Mouse (Mus musculus): ENCODE measurements around the gene Ccl4. TPM values are rescaled to one million over a fixed set of nuclear protein-coding genes. Genes with fewer than 3 reads are reported as not detected.

Gene Ccl4
- 0.46 and 0.80 TPM in 2 replicates for polyA plus RNA-seq (2015; fragmentation: Nextera tagmentation; extraction: Ambion mirVana)

DNA sequence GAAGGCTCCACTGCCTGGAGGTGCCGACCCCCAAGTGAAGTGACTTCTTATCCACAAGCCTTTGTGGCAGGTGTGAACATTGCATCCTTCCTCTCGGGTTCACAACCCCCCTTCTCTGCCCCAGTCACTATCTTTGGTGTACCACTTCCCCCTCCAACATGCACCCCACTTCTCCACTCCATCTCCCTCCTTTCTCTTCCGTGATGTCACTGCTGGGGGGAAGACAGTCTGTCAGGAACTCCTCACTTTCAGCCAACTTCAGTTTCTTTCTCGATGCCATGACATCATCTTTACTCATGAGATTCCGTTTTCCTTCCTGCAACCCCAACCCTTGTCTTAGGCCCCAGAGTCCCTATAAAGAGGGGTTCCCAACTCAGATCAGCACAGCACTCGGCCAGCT is at the start of gene Ccl4:
Gene Ccl4 (plus strand): TSS at position 381 of the 400 bp plus-strand sequence.
- Histone ChIP-seq H3K27ac (ENCODE audit: low read length) (no peak within 1 kb of the TSS), H3K4me2 (ENCODE audit: low read depth, low read length) (no peak within 1 kb of the TSS), H3K9ac (ENCODE audit: low read length) (no peak within 1 kb of the TSS), H3K27me3 (ENCODE audit: control insufficient read depth, insufficient read depth, low read length) (no peaks in the 10 kb centered on the region), H3K4me1 (ENCODE audit: control insufficient read depth, insufficient read depth, low read length) (no peaks in the 10 kb centered on the region), H3K4me3 (ENCODE audit: low read length) (no peak within 1 kb of the TSS), H3K36me3 (ENCODE audit: control insufficient read depth, insufficient read depth) (no peaks in the 10 kb centered on the region), H3K9me3 (replicated peaks; ENCODE audit: control insufficient read depth, low read length) (no peaks in the 10 kb centered on the region)
- ATAC-seq (replicated peaks; ENCODE audit: extremely low read depth, insufficient read depth, low FRiP score) = no peak
- WGBS = 55% methylated on average over 6 of the region's 6 CpGs

DNA sequence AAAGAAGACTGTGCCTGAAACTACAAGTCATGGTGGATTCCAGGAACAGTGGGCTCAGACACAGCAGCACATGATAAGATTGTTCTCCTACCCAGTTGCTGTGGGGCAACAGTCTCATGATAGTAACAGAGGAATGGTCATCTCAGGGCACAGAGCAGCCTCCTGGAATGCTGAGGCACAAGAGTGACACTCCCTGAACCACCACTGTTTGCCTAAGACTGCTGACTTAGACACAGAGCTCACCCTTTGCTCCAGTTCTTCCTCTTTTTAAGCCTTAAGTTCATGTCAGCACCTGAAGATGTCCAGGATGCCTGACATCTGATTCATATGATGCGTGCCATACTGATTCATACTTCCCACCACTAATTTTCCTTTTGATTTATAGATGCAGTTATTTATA is 45.8 kb upstream of the Ccl4 start:
- 73% methylated on average over 1 of the region's 1 CpGs for WGBS

DNA sequence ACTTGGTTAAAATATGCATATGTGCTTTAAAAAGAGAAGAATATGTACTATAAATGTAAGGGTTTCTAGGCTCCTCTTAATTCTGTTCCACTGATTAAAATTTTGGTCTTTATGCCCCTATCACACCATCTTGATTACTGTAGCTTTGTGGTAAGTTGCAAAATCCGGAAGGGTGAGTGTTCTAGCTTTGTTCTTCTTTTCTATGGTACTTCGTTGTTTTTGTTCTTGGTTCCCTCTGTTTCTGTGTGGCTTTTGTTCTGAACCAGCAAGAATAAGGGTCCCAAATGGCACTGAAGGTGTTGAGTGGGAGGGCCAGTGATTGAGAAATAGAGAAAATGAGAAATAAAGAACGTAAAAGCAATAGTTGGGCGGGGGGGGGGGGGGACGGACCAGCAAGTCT is 44.1 kb upstream of the Ccl4 start:
- no peak for ATAC-seq (replicated peaks; ENCODE audit: extremely low read depth, insufficient read depth, low FRiP score)
- H3K9ac ChIP-seq (ENCODE audit: low read length) = no peak overlapping the region
- 71% methylated on average over 4 of the region's 5 CpGs for WGBS
- no peak overlapping the region for H3K4me3 ChIP-seq (ENCODE audit: low read length)
- no peaks in the 10 kb centered on the region for H3K27me3 ChIP-seq (ENCODE audit: control insufficient read depth, insufficient read depth, low read length)
- H3K27ac ChIP-seq (ENCODE audit: low read length) = no peak overlapping the region
- H3K4me1 ChIP-seq (ENCODE audit: control insufficient read depth, insufficient read depth, low read length) = no peaks in the 10 kb centered on the region
- no peaks in the 10 kb centered on the region for H3K36me3 ChIP-seq (ENCODE audit: control insufficient read depth, insufficient read depth)
- H3K9me3 ChIP-seq (replicated peaks; ENCODE audit: control insufficient read depth, low read length) = no peaks in the 10 kb centered on the region
- no peak overlapping the region for H3K4me2 ChIP-seq (ENCODE audit: low read depth, low read length)

More for the DNA sequence above, 45.8 kb upstream of the Ccl4 start:
- Histone ChIP-seq H3K9me3 (replicated peaks; ENCODE audit: control insufficient read depth, low read length) (no peaks in the 10 kb centered on the region), H3K4me2 (ENCODE audit: low read depth, low read length) (no peak overlapping the region), H3K27ac (ENCODE audit: low read length) (no peak overlapping the region), H3K36me3 (ENCODE audit: control insufficient read depth, insufficient read depth) (no peaks in the 10 kb centered on the region), H3K4me3 (ENCODE audit: low read length) (no peak overlapping the region), H3K27me3 (ENCODE audit: control insufficient read depth, insufficient read depth, low read length) (no peaks in the 10 kb centered on the region), H3K4me1 (ENCODE audit: control insufficient read depth, insufficient read depth, low read length) (no peaks in the 10 kb centered on the region), H3K9ac (ENCODE audit: low read length) (no peak overlapping the region)
- ATAC-seq (replicated peaks; ENCODE audit: extremely low read depth, insufficient read depth, low FRiP score) = no peak

DNA sequence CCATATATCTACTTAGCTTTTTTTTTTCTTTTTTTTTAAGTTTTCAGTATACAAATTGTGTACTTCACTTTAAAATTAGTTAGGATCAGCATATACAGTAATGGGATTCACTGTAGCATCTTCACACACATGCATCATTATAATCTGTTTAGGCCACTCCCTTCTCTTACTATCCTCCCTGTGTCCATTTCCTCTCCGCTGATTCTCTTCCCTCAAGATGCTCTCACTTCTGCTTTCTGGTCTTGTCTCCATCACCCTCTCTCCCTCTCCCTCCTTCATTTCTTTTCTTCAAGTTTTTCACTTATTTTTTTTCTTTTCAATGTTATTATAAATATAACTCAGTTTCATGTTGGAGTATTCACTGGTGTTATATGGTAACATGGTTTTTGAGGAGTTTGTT is 43.3 kb upstream of the Ccl4 start:
- Histone ChIP-seq H3K27me3 (ENCODE audit: control insufficient read depth, insufficient read depth, low read length) (no peaks in the 10 kb centered on the region), H3K4me1 (ENCODE audit: control insufficient read depth, insufficient read depth, low read length) (no peaks in the 10 kb centered on the region), H3K4me2 (ENCODE audit: low read depth, low read length) (no peak overlapping the region), H3K27ac (ENCODE audit: low read length) (no peak overlapping the region), H3K4me3 (ENCODE audit: low read length) (no peak overlapping the region), H3K9me3 (replicated peaks; ENCODE audit: control insufficient read depth, low read length) (no peaks in the 10 kb centered on the region), H3K36me3 (ENCODE audit: control insufficient read depth, insufficient read depth) (no peaks in the 10 kb centered on the region), H3K9ac (ENCODE audit: low read length) (no peak overlapping the region)
- ATAC-seq (replicated peaks; ENCODE audit: extremely low read depth, insufficient read depth, low FRiP score) = no peak
- WGBS = 87% methylated on average over 1 of the region's 1 CpGs

DNA sequence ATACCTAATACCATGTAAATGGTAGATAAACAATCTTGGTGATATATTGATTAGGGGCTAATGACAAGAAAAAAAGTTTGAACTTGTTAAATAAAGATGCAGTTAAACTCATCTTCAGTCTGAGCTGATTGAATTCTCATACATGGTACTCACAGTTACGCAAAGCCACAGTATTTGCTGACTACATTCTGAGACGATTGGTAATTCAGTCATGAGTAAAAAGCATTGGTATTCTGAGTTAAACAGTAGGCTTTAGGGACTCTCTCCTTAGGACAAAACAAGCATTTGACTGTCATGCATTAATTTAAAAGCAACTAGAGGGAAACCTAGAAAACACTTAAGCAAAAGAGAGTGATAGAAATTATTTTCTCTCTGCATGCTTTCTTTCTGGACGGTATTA is 38.8 kb upstream of the Ccl4 start:
- ATAC-seq (replicated peaks; ENCODE audit: extremely low read depth, insufficient read depth, low FRiP score) = no peak
- Histone ChIP-seq H3K4me2 (ENCODE audit: low read depth, low read length) (no peak overlapping the region), H3K36me3 (ENCODE audit: control insufficient read depth, insufficient read depth) (no peaks in the 10 kb centered on the region), H3K4me1 (ENCODE audit: control insufficient read depth, insufficient read depth, low read length) (no peaks in the 10 kb centered on the region), H3K4me3 (ENCODE audit: low read length) (no peak overlapping the region), H3K9me3 (replicated peaks; ENCODE audit: control insufficient read depth, low read length) (no peaks in the 10 kb centered on the region), H3K27me3 (ENCODE audit: control insufficient read depth, insufficient read depth, low read length) (no peaks in the 10 kb centered on the region), H3K9ac (ENCODE audit: low read length) (no peak overlapping the region), H3K27ac (ENCODE audit: low read length) (no peak overlapping the region)
- 84% methylated on average over 3 of the region's 3 CpGs for WGBS

DNA sequence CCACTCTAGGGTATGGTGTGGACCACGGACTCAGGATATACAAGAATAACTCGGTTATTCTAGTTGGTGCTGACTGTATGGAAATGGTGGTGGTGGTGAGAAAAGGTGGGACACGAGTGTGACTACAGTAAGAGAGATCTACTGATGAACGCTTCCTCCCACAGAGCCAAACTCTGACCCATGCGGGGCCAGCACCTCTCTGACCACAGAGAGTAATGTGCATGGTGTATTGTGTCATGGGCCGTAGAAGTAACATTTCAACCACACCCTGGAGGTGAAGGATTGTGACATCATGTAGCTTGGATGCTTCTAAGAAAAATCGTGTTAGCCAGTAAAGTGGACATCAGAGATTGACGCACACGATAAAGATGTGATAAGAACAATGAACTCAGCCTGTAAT is 33.6 kb upstream of the Ccl4 start:
- Histone ChIP-seq H3K4me1 (ENCODE audit: control insufficient read depth, insufficient read depth, low read length) (no peaks in the 10 kb centered on the region), H3K4me3 (ENCODE audit: low read length) (no peak overlapping the region), H3K4me2 (ENCODE audit: low read depth, low read length) (no peak overlapping the region), H3K36me3 (ENCODE audit: control insufficient read depth, insufficient read depth) (no peaks in the 10 kb centered on the region), H3K27ac (ENCODE audit: low read length) (no peak overlapping the region), H3K27me3 (ENCODE audit: control insufficient read depth, insufficient read depth, low read length) (no peaks in the 10 kb centered on the region), H3K9ac (ENCODE audit: low read length) (no peak overlapping the region), H3K9me3 (replicated peaks; ENCODE audit: control insufficient read depth, low read length) (no peaks in the 10 kb centered on the region)
- WGBS = 81% methylated on average over 9 of the region's 9 CpGs
- no peak for ATAC-seq (replicated peaks; ENCODE audit: extremely low read depth, insufficient read depth, low FRiP score)

DNA sequence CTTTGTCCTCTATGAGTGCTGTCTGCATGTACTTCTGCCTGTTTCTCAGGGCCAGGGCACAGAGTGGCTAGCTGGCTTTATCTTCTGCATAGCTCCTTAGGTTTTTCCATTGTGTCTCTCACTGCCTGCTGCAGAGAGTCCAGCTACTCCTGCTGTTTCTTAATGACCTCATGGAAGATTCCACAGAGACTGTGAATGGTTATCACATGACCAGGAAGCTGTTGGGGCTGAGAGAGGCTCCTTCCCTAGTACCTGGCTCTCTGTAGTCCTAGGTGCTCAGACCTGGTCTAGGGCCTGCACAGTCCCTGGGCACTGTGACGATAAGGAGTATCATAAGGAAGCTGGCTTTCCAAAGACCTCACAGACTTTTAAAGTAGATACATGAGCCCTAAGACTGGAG is 31.8 kb upstream of the Ccl4 start:
- Histone ChIP-seq H3K27me3 (ENCODE audit: control insufficient read depth, insufficient read depth, low read length) (no peaks in the 10 kb centered on the region), H3K9me3 (replicated peaks; ENCODE audit: control insufficient read depth, low read length) (no peaks in the 10 kb centered on the region), H3K27ac (ENCODE audit: low read length) (no peak overlapping the region), H3K36me3 (ENCODE audit: control insufficient read depth, insufficient read depth) (no peaks in the 10 kb centered on the region), H3K9ac (ENCODE audit: low read length) (no peak overlapping the region), H3K4me3 (ENCODE audit: low read length) (no peak overlapping the region), H3K4me1 (ENCODE audit: control insufficient read depth, insufficient read depth, low read length) (no peaks in the 10 kb centered on the region), H3K4me2 (ENCODE audit: low read depth, low read length) (no peak overlapping the region)
- WGBS = 93% methylated on average over 1 of the region's 1 CpGs
- ATAC-seq (replicated peaks; ENCODE audit: extremely low read depth, insufficient read depth, low FRiP score) = no peak

DNA sequence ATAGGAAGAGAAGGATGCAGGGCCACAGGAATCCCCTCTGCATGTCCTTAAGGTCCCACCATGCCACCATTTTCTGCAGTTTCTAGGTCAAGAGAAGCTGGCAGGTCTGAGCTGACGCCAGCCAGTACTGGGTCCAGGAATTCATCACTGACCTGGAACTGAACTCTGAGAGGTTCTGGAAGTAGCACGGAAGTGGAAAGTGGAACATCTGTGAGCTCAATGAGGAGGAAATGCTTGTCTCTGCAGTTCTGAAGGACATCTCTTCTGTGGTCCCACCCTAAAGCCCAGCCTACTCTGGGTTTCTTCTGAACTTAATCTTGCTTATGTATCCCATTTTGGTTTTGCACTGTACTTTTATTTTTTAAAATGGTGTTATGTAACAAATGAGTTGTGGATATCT is 31.3 kb upstream of the Ccl4 start:
- Histone ChIP-seq H3K4me2 (ENCODE audit: low read depth, low read length) (no peak overlapping the region), H3K4me1 (ENCODE audit: control insufficient read depth, insufficient read depth, low read length) (no peaks in the 10 kb centered on the region), H3K9ac (ENCODE audit: low read length) (no peak overlapping the region), H3K36me3 (ENCODE audit: control insufficient read depth, insufficient read depth) (no peaks in the 10 kb centered on the region), H3K4me3 (ENCODE audit: low read length) (no peak overlapping the region), H3K27ac (ENCODE audit: low read length) (no peak overlapping the region), H3K27me3 (ENCODE audit: control insufficient read depth, insufficient read depth, low read length) (no peaks in the 10 kb centered on the region), H3K9me3 (replicated peaks; ENCODE audit: control insufficient read depth, low read length) (no peaks in the 10 kb centered on the region)
- ATAC-seq (replicated peaks; ENCODE audit: extremely low read depth, insufficient read depth, low FRiP score) = no peak
- 60% methylated on average over 2 of the region's 2 CpGs for WGBS

DNA sequence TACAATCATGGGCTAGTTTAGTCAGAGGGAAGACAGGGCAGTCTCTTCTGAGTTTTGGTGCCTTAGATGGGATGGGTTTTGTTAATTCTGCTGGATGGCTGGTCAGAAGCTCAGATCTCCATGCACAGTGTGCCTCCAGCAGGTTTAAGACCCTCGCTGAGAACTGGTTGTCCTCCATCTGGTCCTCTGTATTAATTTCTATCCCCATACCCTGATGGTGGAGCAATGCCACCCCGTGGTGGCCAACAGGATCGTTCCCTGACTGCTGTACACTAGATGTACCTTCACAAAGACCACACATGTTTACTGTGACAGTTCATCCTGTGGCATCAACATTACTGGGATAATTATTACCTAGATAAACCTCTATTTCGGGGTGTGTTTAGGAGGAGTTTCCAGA is 29.6 kb upstream of the Ccl4 start:
- Histone ChIP-seq H3K9me3 (replicated peaks; ENCODE audit: control insufficient read depth, low read length) (no peaks in the 10 kb centered on the region), H3K4me1 (ENCODE audit: control insufficient read depth, insufficient read depth, low read length) (peaks cover 3% of the 10 kb centered on the region; the same call in 1 of the 2 replicates), H3K4me2 (ENCODE audit: low read depth, low read length) (no peak overlapping the region), H3K36me3 (ENCODE audit: control insufficient read depth, insufficient read depth) (no peaks in the 10 kb centered on the region), H3K27ac (ENCODE audit: low read length) (no peak overlapping the region), H3K4me3 (ENCODE audit: low read length) (no peak overlapping the region), H3K9ac (ENCODE audit: low read length) (no peak overlapping the region), H3K27me3 (ENCODE audit: control insufficient read depth, insufficient read depth, low read length) (no peaks in the 10 kb centered on the region)
- WGBS = 51% methylated on average over 4 of the region's 4 CpGs
- no peak for ATAC-seq (replicated peaks; ENCODE audit: extremely low read depth, insufficient read depth, low FRiP score)

DNA sequence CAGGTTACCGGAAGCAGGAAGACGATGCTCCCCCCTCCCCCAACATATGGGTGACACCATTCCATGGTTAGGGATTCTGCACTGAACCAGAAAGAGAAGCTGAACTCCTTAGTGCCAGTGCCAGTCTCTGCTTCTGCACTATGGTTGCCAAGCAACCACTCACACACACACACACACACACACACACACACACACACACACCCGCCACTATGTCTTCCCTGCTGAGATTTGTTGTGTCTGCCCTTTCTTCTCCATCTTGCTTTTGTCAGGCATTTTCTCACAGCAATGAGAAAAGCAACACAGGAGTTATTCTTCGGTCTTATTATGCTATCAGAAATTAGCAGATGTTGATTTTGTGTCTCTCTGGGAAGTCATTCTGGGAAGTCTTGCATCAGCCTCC is 28.0 kb upstream of the Ccl4 start:
- Histone ChIP-seq H3K27me3 (ENCODE audit: control insufficient read depth, insufficient read depth, low read length) (no peaks in the 10 kb centered on the region), H3K36me3 (ENCODE audit: control insufficient read depth, insufficient read depth) (no peaks in the 10 kb centered on the region), H3K4me1 (ENCODE audit: control insufficient read depth, insufficient read depth, low read length) (peaks cover 3% of the 10 kb centered on the region; the same call in 1 of the 2 replicates), H3K9me3 (replicated peaks; ENCODE audit: control insufficient read depth, low read length) (no peaks in the 10 kb centered on the region), H3K9ac (ENCODE audit: low read length) (no peak overlapping the region), H3K27ac (ENCODE audit: low read length) (no peak overlapping the region), H3K4me3 (ENCODE audit: low read length) (no peak overlapping the region), H3K4me2 (ENCODE audit: low read depth, low read length) (no peak overlapping the region)
- 59% methylated on average over 4 of the region's 4 CpGs for WGBS
- no peak for ATAC-seq (replicated peaks; ENCODE audit: extremely low read depth, insufficient read depth, low FRiP score)

Data from heart, embryonic 16.5 days (tissue).